26 mouse cellular contexts compared by ENCODE assay signal in genomic region chr8:83077329-83077728, GRCm38 (mm10).
"Had no signal": no experiment of that assay in that cellular context is flagged by ENCODE, and none has a peak within 500 bp of the region (broad histone marks: within the 10 kb centered on the region; RNA-seq: fewer than 3 reads in every experiment).

No protein-coding gene starts in this region.

- H3K4me1 ChIP-seq: heart, embryonic 12.5 days; intestine, embryonic 15.5 days; liver, embryonic 12.5 days had no signal

- ATAC-seq: hindbrain, embryonic 16.5 days; inflammation-experienced regulatory T-cells, adult 6 months; intestine, embryonic 15.5 days; intestine, postnatal 0 days; liver, embryonic 12.5 days had no signal

- H3K27ac ChIP-seq: hindbrain, embryonic 10.5 days; hindbrain, embryonic 12.5 days; hindbrain, embryonic 14.5 days; intestine, embryonic 15.5 days; kidney, embryonic 15.5 days; kidney, postnatal 0 days; limb, embryonic 13.5 days; limb, embryonic 15.5 days; liver, embryonic 12.5 days; liver, embryonic 14.5 days had no signal

- DNase-seq: gastrocnemius, postnatal 14 days; gastrocnemius, postnatal 36 days; heart, adult 18-20 months; heart, postnatal 14 days; heart, postnatal 36 days; kidney, adult 18-20 months; kidney, adult 9 months; kidney, postnatal 14 days; kidney, postnatal 36 days; layer of hippocampus, adult 9-11 months; layer of hippocampus, postnatal 36 days; left cerebral cortex, postnatal 4 days had no signal

- H3K4me3 ChIP-seq: heart, embryonic 12.5 days; hindbrain, embryonic 10.5 days; hindbrain, embryonic 12.5 days; intestine, embryonic 15.5 days; kidney, embryonic 15.5 days; limb, embryonic 13.5 days; limb, embryonic 15.5 days; liver, embryonic 12.5 days had no signal
